Mouse (Mus musculus): Measurements from ENCODE around the gene Poln.
A peak's percentile ranks its signal among the peaks of the same experiment; 100 is the strongest.

Gene Poln

DNA sequence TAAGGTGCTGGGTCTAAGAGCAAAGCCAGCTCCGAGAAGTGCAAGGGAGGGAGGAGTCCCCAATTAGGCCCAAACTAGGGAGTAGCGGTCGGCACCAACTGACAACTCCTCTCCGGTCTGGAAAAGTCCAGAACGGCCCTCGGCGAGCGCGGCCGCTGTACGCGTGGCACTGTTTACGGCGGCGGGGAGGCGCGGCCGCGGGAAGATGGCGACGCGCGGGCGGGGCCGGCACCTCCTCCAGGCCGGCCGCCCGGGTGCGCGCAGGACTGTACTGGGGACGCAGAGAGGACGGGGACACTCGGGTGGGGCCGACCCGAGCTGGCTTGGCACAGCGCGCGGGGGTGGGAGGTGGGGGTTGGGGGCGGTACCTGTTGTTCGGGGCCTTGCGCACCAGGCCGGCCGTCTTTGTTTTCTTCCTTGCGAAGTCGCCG lies 17.7 kb upstream of the Poln start:
- DNase-seq (ENCODE audit: low spot score in 2 of 2): peak in 1 of 2 experiments; percentile 50

DNA sequence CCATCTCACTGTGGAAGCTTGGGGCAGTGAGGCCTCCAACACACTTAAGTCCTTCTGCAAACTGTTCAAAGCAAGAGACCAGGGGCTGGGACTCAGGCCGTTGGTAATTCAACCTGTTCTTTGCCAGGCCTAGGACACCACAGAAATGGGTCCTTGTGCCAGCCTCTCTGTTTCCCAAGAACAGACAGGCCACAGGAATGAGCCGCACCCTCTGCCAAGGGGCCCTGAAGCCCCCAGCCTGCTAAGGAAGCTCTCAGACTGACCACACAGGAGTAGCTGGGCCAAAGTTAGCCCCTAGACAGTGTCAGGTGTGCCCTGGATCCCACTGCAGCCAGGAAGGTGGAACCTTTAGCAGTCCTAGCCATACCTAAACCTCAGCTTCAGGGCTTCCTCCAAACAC lies 17.1 kb upstream of the Poln start:
- no peak for DNase-seq (ENCODE audit: low spot score in 2 of 2)

DNA sequence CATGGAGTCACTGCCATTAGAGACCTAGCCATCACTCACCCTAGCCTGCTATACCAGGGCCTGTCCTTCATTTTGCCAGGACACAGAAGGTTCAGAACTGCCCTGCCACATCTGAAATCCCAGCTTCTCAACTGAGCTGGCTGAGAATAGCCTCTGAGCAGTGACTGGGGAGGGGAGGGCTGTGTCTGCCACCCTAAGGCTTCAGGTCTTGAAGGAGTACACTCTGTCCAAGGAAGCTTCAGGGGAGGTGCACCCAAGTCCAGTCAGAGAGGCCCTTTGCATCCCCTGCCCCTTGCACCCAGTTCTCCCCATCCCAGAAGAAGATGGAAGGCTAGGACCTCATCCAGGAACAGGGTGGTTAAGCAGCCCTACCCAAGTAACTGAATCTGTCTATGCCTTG lies 16.5 kb upstream of the Poln start:
- DNase-seq (ENCODE audit: low spot score in 2 of 2): no peak

GRCm38 (mm10) chr5:34185051-34185580 lies 15.9 kb upstream of the Poln start:
- no peak for DNase-seq (ENCODE audit: low spot score in 2 of 2)

GRCm38 (mm10) chr5:34183976-34184375 lies 14.7 kb upstream of the Poln start:
- no peak for DNase-seq (ENCODE audit: low spot score in 2 of 2)

DNA sequence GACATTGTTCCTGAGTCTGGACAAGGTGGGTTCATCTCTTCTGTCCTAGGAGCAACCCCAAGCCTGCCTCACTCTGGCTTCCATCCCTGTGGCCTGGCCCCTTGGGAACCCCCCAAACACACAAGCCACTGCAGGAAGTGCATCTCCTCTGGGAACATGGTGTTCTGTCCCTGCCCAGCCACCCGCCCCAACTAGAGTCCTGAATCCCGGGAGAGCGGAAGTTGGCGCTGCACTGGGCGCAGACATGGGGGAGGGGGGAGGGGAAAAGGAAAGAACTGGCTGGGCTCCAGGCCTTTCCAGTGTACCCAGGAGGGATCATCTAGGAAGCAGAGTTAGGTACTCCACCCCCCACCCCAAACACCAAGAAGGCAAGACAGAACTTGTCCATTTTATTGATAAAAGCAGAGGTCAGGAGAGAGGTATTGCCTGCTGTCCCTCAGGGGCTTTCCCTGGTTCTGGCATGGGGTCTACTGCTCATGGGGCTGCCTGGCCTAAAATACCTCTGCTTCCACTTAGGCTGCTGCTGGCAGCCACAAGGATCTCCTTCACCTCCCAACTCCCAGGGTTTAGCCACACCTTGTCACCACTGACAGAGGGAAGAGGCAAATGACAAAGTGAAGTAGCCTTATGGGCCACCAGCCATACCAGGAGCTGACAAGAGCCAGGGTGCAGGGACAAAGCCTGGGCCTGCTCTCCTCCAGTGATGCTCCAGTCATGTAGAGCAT lies 14.1 kb upstream of the Poln start:
- peak; percentile 79 to 88 for DNase-seq (ENCODE audit: low spot score in 2 of 2)

- peak; percentile 37 to 65 for DNase-seq (ENCODE audit: low spot score in 2 of 2)
Observed at GRCm38 (mm10) chr5:34182486-34182885, 13.2 kb upstream of the Poln start.

DNA sequence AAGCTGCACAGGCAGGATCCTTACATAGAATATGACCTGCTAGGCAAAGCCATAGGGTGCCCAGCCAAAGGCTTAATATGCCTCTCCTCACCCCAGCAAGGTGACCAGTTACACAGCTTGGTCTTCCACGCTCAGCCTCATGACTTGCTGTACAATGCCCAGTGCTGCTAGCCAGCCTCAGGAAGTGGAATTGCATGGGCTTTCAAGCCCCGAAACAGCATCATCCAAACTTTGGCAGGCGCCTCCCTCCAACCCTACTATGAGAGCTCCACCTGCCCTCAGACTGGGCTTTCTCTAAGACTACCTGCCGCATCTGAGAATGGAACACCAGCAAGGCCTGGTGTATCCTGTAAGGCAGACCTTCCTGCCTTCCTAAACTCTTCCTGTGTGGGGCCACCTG lies 8.6 kb upstream of the Poln start:
- no peak for DNase-seq (ENCODE audit: low spot score in 2 of 2)

- DNase-seq (ENCODE audit: low spot score in 2 of 2): no peak
Observed at GRCm38 (mm10) chr5:34177091-34177490, 7.8 kb upstream of the Poln start.

GRCm38 (mm10) chr5:34176691-34177090 lies 7.4 kb upstream of the Poln start:
- DNase-seq (ENCODE audit: low spot score in 2 of 2): no peak

- no peak for DNase-seq (ENCODE audit: low spot score in 2 of 2)
Observed at GRCm38 (mm10) chr5:34175403-34175694, 6.1 kb upstream of the Poln start.

GRCm38 (mm10) chr5:34174550-34175402 lies 5.5 kb upstream of the Poln start:
- DNase-seq (ENCODE audit: low spot score in 2 of 2): no peak

- no peak for DNase-seq (ENCODE audit: low spot score in 2 of 2)
Observed at GRCm38 (mm10) chr5:34174021-34174420, 4.8 kb upstream of the Poln start.

GRCm38 (mm10) chr5:34170726-34171125 lies 1.5 kb upstream of the Poln start:
- DNase-seq (ENCODE audit: low spot score in 2 of 2): no peak

DNA sequence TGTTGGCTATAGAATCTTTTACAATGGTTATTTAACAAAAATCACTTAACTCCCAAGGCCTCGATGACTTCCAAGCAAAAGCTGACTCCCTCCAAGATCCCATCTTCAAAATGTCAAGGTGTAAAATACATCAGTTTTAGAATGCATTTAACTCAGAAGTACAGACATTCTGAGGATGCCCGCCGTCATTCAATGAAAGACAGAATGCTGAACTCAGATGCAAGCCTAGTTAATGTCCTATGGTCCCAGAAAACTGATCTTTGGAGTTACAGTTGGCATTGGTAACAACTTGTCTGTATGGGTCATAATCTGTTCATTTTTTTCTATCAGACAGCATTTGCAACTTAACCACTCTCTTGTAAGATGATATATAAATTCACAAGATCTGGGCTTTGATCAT lies 706 bp upstream of the Poln start:
- no peak for DNase-seq (ENCODE audit: low spot score in 2 of 2)

GRCm38 (mm10) chr5:34167857-34168256 lies 1.4 kb downstream of the Poln start:
- DNase-seq (ENCODE audit: low spot score in 2 of 2): no peak

- DNase-seq (ENCODE audit: low spot score in 2 of 2): no peak
Observed at GRCm38 (mm10) chr5:34165793-34166192, 3.5 kb downstream of the Poln start.

GRCm38 (mm10) chr5:34148476-34148875 lies 20.8 kb downstream of the Poln start:
- DNase-seq (ENCODE audit: low spot score in 2 of 2): no peak

GRCm38 (mm10) chr5:34147554-34147953 lies 21.7 kb downstream of the Poln start:
- no peak for DNase-seq (ENCODE audit: low spot score in 2 of 2)

DNA sequence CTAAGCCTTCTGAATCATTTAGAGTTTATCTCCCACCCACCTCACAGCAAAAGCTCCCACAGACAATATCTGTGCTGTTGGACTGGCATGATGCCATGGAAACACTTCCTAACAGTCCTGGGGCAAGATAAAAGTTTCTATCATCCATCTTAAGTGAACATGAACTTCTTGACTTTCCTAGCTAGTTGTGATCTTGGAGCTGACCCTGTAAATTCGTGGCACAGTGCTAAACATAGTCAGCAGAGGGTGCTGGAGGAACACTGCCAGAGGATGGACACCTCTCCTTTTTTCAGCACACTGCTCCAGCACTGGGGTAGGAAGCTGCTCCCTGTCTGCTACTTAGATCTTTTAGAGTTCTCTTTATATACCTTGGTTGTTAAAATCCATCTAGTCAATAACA lies 29.5 kb downstream of the Poln start:
- DNase-seq (ENCODE audit: low spot score in 2 of 2): peak; percentile 11 to 32

- no peak for DNase-seq (ENCODE audit: low spot score in 2 of 2)
Observed at GRCm38 (mm10) chr5:34132731-34133130, 36.5 kb downstream of the Poln start.

DNA sequence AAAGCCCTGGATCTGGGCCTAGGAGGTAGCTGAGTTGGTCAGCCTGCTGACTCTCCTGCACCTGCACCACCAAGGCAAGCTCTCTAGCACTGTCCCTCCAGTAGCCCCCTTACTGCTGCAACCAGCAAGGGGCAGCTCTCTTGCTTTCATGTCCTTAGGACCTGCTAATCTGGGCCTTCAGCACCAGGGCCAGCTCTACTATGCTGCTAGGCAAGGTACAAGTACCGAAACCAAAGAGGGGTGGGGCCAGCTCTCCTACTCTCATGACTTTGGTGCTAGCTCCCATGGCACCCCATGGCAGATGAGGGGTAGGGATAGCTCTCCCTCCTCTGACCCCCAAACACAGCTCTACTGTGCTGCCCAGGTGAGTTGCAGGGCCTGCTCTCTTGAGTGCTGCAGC lies 45.1 kb downstream of the Poln start:
- no peak for DNase-seq (ENCODE audit: low spot score in 2 of 2)

Data from heart, adult 9 months (tissue).